Mouse (Mus musculus) small intestine, adult 2 months (tissue): ENCODE results near the gene Tcf12.

Experiments
- CTCF ChIP-seq: fragments of 200-500 bp; IDR thresholded peaks from 2 replicates; pipeline ENCODE4 v1.5.1; 2012; ENCODE audit warnings: low read depth, mild to moderate bottlenecking, control low read depth, inconsistent platforms, low read length, moderate library complexity, mixed read lengths; ENCODE audit not compliant: insufficient replicate concordance, insufficient read length; ENCODE audit errors: extremely low read depth
- POLR2A ChIP-seq: fragments of 200-500 bp; IDR thresholded peaks from 2 replicates; pipeline ENCODE4 v1.6.1; 2012; ENCODE audit warnings: low read depth, mild to moderate bottlenecking, control low read depth, inconsistent platforms, low read length, moderate library complexity

DNA sequence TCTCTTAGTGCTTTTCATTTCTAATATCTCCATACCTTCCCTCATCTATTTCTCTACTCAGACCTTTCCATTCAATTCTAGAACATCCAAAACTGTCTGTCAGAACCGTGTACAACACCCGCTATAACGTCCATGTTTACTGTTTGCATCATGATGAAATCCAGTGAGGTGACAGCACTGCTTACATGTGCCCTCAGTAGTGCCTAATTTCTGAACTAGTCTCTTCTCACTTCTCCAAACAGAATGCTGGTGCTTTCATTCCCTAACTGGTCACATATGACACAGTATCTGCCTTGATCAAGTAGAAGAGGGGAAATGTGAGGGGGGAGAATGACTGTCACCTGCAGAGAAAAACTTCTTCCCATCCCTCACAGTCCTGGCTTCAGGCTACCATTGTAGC lies 58.5 kb downstream of the Tcf12 start:
- no peak for TF ChIP-seq CTCF
- TF ChIP-seq POLR2A, result no peak
